Mouse (Mus musculus): ENCODE results near the gene Ckap2.
"Not testable (repeated sequence)": the region's sequence is repeated elsewhere in the genome, so short reads cannot be mapped to it uniquely, and the experiment has no call there.

The Ckap2 gene

GRCm38 (mm10) chr8:22147706-22148366 is 37.8 kb downstream of the Ckap2 start:
- DNase-seq: no peak

GRCm38 (mm10) chr8:22145831-22146230 is 39.8 kb downstream of the Ckap2 start:
- no peak for DNase-seq

- no peak for DNase-seq
Measured at GRCm38 (mm10) chr8:22143764-22144491, 41.7 kb downstream of the Ckap2 start.

DNA sequence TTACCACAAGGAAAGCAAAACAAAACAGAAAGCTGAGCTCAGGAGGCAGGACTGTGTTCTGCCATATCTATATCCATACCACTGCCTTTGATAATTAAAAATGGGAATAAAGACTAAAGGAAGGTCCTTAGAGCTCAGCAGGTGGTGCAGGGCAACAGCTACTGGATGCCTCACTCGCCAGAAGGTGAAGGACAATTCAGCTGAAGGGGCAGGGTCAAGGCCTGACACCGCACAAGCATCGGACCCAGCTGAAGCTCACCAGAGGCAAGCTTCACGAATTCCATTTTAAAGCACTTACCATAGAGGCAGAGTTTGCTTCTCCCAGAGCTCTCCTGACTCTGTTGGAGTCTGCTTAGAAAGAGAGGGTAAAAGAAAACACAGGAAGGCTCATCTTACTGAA is 43.0 kb downstream of the Ckap2 start:
- no peak for DNase-seq

DNA sequence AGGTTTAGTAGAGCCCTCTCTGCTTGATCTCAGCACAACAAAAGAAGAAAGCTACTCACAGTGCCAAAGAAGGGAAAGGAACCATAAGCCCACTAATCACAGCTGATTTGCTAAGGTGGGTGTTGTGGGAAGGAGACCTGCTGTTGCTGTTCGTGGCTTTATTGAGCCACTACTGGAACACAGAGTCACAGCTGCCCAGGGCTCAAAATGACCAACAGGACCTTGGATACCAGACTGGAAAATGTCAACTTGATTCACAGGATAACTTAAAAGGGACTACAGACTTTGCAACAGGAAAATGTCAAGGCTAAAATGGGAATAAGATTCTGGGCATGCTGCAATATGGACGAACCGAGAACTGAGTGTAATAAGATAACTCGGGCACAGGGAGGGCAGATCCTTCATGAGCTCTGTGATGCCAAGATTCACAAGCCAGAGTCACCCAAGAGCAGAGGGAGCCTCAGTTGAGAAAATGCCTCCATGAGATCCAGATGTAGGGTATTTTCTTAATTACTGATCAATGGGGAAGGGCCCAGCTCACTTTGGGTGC is 43.7 kb downstream of the Ckap2 start:
- no peak for DNase-seq

DNA sequence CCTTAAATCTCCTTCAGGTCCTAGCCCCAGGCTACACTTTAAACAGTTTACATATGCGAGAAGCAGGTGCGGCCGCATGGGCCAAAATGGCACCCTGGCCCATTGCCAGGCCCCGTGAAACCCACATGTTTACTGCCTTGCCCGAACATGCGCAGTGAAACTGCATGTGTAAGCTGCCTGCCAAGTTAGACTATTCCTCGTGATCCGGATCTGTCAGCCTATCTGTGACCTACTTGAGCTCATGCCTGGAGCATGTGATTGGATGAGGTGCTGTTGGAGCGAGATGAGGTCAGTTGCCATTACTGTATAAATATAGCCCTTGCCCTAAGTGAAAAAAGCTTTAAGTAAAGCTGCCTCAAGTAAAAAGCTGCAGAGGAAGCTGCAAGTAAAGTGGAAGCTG is 49.2 kb downstream of the Ckap2 start:
- DNase-seq: not testable (repeated sequence)

DNA sequence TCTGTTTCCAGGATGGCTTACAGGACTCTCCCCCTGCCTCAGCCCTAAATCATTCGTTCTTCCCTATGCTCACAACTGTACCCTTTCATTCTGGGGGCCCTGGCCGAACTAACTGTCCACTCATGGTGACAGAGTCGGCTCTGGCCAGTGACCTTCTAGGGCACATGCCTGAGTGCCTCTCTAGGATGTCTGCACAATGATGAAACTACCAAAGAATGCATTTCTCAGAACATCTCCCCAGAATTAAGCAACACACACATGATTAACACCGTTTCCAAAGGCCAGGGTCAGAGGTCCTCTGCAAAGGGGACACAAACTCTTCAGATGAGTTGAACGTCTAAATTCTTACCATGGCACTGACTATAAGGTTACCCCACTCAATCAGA is 50.9 kb downstream of the Ckap2 start:
- DNase-seq: no peak

- no peak for DNase-seq
Measured at GRCm38 (mm10) chr8:22134078-22134749, 51.4 kb downstream of the Ckap2 start.

GRCm38 (mm10) chr8:22132062-22132461 is 53.6 kb downstream of the Ckap2 start:
- DNase-seq: no peak

GRCm38 (mm10) chr8:22124220-22125152 is 61.1 kb downstream of the Ckap2 start, which contains the start of gene Nek5:
Nek5 (minus strand) TSS chr8:22125053.
- peak; percentile 29 for DNase-seq
